Mouse (Mus musculus) mouse trophoblast stem cell (cell line): Measurements from ENCODE around the gene Itga7.
"Not testable (repeated sequence)": the region's sequence is repeated elsewhere in the genome, so short reads cannot be mapped to it uniquely, and the experiment has no call there.

Experiments
- in situ Hi-C, 2 experiments: fragments of 300-500 bp; cut with MseI, MboI; formaldehyde crosslinking; loops; 2 replicates in 1 of 2; 3 replicates in 1 of 2; pipeline ENCODE4 v1.15.1; 2025

Gene Itga7

DNA sequence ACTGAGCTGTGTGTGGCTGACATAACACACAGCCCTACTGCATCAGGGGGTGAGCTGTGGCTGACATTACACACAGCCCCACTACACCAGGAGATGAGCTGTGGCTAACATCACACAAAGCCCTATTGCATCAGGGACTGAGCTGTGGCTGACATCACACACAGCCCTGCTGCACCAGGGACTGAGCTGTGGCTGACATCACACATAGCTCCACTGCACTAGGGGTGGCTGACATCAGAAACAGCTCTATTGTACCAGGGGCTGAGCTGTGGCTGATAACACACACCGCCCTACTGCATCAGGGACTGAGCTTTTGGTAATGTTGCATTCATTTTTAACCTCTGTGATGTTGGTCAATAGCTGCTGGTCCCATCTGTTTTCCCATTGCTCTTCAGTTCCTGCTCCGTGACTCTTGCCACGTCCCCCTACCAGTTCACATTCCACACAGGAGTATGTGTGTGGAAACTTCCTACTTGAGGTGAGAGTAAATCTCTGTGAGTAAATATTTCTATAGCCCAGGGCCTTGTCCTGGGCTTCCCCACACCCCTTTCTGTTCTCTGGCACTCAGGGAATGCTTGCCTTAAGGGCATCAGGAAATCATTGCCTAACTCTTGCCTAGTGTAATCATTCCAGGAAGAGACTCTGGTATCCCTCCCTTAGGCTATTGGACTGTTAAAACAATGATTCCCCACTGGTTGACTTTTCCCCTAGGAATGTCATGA is 47.2 kb downstream of the Itga7 start:
- in situ Hi-C loops = no loop called here

DNA sequence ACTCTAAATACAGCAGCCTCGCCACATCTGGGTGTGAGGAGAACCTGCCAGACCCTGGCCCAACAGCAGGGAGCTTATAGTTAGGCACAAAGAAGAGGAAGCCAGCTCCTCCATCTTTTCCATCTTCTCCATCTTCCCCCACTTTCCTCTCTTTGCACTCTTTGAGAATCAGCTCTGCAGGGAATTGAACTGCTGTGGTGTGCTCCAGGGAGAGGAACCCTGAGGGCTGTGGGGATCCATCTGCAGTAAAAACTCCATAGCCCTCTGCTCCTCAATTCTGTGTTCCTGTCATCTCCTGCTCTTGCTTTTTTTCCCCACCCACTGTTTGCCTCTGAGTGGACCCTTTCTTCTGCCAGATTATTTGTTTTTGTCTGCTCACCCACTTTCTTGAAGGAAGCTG is 55.5 kb downstream of the Itga7 start, which contains the start of gene Olfr9:
Gene Olfr9 (plus strand): TSS at position 301 of the 400 bp plus-strand sequence.
- in situ Hi-C loops = not testable (repeated sequence)

DNA sequence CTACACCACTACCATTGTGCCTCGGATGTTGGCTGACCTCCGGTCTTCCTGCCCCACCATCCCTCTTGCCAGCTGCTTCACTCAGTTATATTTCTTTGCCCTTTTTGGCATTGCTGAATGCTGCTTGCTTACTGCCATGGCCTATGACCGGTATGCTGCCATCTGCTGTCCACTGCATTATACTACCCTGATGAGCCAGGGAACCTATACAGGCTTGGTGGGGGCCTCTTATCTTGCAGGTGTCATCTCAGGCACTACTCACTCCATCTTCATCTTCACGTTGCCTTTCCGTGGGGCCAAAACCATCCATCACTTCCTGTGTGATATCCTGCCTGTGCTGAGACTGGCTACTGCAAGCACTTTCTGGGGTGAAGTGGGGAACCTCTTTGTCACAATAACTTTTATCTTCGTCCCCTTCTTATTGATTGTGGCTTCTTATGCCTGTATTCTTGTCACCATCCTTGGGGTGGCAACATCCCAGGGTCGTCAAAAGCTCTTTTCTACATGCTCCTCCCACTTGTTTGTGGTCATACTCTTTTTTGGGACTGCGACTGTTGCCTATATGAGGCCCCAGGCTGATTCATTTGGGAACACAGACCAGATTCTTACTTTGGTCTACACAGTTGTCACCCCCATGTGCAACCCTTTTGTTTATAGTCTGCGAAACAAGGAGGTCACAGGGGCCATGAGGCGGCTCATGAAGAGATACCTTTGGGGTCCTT is 56.7 kb downstream of the Itga7 start:
- in situ Hi-C loops = not testable (repeated sequence)

DNA sequence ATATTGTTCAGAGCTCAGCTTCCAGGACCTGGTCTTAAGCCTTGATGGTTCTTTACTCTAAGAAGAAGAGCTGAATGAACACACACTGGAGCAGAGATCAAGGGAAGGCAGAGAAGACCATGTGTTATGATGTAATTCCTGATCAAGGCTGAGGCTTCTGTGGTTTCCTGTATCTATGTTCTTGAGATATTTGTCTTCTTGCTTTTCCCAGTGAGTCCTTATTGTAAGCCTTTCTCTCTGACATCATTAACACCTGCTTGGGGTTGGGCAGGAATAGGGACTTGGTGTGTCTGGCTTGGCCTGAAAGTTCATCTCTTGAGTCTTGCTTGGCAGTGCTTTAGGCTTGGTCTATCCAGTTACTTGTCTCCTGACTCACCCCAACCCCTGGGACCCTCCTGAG is 57.4 kb downstream of the Itga7 start:
- in situ Hi-C loops = no loop called here

DNA sequence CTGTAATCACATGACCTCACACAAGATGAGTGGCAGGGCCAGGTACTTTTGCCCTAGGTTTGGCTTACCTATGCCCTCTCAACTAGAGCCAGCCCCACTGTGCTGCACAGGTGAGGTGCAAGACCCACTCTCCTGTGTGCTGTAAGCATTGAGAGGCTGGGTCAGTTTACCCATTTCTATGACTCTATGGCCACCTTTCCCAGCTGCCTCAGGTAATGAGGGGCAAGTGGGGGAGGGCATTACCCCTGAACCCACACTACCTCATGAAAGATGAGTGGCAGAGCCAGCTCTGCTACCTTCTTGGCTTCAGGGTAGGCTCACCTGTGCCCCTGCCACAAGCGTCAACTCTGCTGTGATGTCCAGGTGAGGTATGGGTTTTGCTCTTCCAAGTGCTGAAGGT is 62.2 kb downstream of the Itga7 start:
- in situ Hi-C loops = no loop called here

DNA sequence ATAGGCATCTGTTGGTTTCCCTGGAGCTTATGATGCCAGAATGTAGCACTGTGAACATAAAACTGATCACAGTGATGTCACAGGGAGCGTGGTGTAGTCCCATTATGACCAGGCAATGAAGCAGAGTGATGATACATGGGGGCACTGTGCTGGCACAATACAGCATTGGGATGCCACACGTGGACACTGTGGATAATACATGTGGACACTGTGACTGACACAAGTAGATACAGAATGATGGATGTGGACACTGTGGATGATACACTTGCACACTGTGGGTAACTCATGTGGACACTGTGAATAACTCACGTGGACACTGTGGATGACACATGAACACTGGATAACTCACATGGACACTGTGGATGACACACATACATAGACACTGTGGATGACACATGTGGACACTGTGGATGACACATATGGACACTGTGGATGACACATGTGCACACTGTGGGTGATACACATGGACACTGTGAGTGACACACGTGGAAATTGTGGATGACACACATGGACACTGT is 63.0 kb downstream of the Itga7 start:
- in situ Hi-C loops = no loop called here

DNA sequence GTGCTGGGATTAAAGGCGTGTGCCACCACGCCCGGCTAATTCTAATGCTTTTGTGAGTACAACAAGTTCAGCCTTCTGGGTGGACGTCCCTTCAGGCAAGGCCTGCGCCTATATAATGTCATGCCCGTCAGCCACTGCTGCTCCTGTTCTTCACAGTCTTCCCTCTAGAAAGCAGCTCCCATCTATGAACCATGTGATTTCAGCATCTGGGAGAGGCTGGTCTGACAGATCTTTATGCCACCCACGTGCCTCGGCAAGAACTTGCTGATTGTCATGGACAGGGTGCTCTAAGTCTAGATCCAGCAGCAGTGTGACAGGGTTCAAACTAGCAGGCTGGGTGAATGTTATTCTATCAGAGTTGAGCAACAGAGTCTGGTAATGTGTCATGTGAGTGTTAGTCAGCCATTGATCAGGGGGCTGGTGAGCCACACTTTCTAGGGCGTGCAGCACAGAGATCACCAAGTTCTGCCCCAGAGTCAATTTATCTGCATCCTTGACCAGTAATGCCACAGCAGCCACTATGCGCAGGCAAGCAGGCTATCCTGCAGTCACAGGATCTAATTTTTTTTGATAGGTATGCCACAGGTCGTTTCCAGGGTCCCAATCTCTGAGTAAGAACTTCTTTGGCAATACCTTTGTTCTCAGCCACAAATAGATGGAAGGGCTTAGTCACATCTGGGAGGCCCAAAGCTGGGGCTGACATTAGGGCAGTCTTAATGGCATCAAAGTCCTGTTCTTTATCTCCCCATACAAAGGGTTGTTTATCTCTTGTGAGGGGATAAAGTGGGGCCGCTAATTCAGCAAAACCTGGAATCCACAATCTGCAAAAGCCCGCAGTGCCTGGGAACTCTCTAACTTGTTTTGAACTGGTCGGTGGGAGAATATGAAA is 70.7 kb downstream of the Itga7 start:
- in situ Hi-C loops = no loop called here
